Mouse (Mus musculus): ENCODE measurements at regions not wholly inside any gene's neighbourhood (a gene's known extent, or its start where the extent isn't known, plus 50 kb on each side); places are given as distances from the start of the nearest gene placed in this dataset.

DNA sequence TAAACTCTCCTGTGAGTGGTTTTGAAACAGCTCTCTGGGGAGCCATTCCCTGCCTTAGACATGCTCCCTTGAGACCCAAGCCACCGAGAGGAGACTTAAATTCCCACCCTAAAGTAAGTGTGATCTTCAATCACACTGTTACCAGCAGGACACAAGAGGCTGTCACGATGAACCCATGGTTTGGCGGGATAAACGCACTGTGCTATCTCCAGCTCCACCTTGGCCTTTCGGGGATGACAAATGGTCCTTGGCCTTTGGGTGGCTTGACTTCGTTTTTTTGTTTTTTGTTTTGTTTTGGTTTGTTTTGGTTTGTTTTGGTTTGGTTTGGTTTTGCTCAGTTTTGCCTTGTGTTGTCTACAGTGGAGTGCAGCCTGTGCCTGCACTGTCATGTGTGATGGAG lies 144.7 kb downstream of the Tomm20 start:
- 89% methylated on average over 6 of the region's 6 CpGs for WGBS
- Histone ChIP-seq H3K4me3 (replicated peaks; ENCODE audit: low read depth, low read length) (no peak overlapping the region), H3K9me3 (ENCODE audit: control insufficient read depth, low read length) (no peaks in the 10 kb centered on the region), H3K36me3 (ENCODE audit: control insufficient read depth, insufficient read depth, low read length) (no peaks in the 10 kb centered on the region), H3K4me2 (ENCODE audit: low read length) (no peak overlapping the region), H3K27me3 (ENCODE audit: control insufficient read depth, insufficient read depth, low read length) (no peaks in the 10 kb centered on the region), H3K9ac (replicated peaks; ENCODE audit: low read length) (no peak overlapping the region), H3K4me1 (ENCODE audit: control insufficient read depth, insufficient read depth, low read length) (no peaks in the 10 kb centered on the region), H3K27ac (replicated peaks; ENCODE audit: low read depth, low read length) (no peak overlapping the region)
- ATAC-seq (ENCODE audit: low FRiP score, low TSS enrichment): no peak
- no peak for DNase-seq

DNA sequence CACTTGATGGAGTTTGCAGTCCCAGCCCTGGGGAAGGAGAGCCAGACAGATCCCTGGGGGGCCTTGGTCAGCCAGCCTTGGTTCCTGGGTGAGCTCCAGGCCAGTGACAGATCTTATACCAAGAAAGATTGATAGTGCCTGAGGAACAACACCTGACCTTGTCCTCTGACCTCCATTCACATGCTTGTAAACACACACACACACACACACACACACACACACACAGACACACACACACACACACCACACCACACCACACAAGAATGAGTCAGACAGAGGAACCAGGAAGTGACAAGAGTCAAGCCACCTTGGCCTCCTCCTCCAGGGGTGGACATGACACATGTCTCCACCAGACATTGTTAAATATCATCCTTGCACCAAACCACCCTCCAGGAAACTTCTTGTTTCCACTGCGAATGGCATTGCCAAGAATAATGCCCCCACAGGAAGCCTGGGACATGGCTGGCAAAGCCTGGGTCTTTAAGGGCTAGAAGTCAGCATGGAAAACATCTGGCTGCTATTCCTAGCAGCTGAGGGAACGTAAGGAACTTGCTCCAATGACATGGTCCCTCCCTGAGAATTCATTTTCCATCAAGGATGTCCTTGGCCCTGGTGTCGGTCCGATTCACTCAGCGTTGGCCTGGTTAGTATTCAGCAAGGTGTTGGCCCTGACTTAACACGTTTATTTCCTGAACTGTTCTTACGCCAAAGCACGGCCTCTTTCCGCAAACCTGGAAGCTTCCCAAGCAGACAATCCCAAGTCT lies 147.9 kb downstream of the Tomm20 start:
- H3K27me3 ChIP-seq (ENCODE audit: control insufficient read depth, insufficient read depth, low read length): no peaks in the 10 kb centered on the region
- ATAC-seq (ENCODE audit: low FRiP score, low TSS enrichment) (no peak), DNase-seq (no peak)
- no peaks in the 10 kb centered on the region for H3K4me1 ChIP-seq (ENCODE audit: control insufficient read depth, insufficient read depth, low read length)
- H3K9me3 ChIP-seq (ENCODE audit: control insufficient read depth, low read length): no peaks in the 10 kb centered on the region
- H3K4me2 ChIP-seq (ENCODE audit: low read length): no peak overlapping the region
- no peak overlapping the region for H3K9ac ChIP-seq (replicated peaks; ENCODE audit: low read length)
- H3K27ac ChIP-seq (replicated peaks; ENCODE audit: low read depth, low read length): no peak overlapping the region
- 79% methylated on average over 9 of the region's 9 CpGs for WGBS
- no peaks in the 10 kb centered on the region for H3K36me3 ChIP-seq (ENCODE audit: control insufficient read depth, insufficient read depth, low read length)
- no peak overlapping the region for H3K4me3 ChIP-seq (replicated peaks; ENCODE audit: low read depth, low read length)

DNA sequence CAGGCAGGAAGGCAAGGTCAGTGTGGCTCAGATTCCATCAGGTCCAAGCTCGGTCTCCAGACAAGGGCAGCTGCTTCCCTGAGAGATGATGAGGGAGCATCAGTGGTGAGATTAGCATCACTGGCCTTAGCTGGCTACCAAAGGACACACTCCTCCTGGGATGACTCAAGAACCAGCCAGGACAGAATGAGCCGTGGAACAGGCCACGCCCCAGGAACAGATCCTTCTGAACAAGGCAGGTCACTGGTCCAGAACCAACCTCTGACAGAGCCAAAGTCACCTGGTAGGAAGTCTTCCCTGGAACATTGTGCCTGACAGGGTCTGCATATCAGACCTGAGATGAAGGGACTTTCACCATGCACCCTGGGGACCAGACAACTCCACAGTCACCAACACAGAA lies 152.0 kb downstream of the Tomm20 start:
- Histone ChIP-seq H3K4me2 (ENCODE audit: low read length) (no peak overlapping the region), H3K4me1 (ENCODE audit: control insufficient read depth, insufficient read depth, low read length) (no peaks in the 10 kb centered on the region)
- no peak for ATAC-seq (ENCODE audit: low FRiP score, low TSS enrichment)

DNA sequence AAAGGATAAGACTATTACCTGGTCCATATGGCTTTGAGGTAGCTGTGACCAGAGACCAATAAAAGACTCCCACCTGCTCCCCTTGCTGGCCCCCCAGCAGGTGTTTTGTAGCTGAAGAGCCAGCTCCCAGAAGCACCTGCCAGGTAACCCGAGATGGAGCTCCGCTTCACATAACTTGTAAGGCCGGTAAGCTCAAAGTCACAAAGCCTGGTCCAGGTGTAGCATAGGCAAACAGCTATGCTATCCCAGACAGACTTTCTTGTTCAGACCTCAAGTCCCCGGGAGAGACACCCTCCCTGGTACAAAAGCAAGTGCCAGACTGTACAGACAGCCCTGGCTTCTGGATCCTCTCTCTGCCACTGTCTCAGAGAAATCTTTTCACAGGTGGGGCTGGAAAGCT lies 154.6 kb downstream of the Tomm20 start:
- Histone ChIP-seq H3K9ac (replicated peaks; ENCODE audit: low read length) (no peak overlapping the region), H3K4me2 (ENCODE audit: low read length) (no peak overlapping the region), H3K27me3 (ENCODE audit: control insufficient read depth, insufficient read depth, low read length) (no peaks in the 10 kb centered on the region), H3K36me3 (ENCODE audit: control insufficient read depth, insufficient read depth, low read length) (no peaks in the 10 kb centered on the region), H3K9me3 (ENCODE audit: control insufficient read depth, low read length) (peaks cover 2% of the 10 kb centered on the region; the same call in 1 of the 2 replicates), H3K27ac (replicated peaks; ENCODE audit: low read depth, low read length) (no peak overlapping the region), H3K4me3 (replicated peaks; ENCODE audit: low read depth, low read length) (no peak overlapping the region), H3K4me1 (ENCODE audit: control insufficient read depth, insufficient read depth, low read length) (no peaks in the 10 kb centered on the region)
- WGBS: 82% methylated on average over 4 of the region's 4 CpGs
- ATAC-seq (ENCODE audit: low FRiP score, low TSS enrichment) (no peak), DNase-seq (no peak)

More for the DNA sequence above, 152.0 kb downstream of the Tomm20 start:
- Histone ChIP-seq H3K4me3 (replicated peaks; ENCODE audit: low read depth, low read length) (no peak overlapping the region), H3K36me3 (ENCODE audit: control insufficient read depth, insufficient read depth, low read length) (no peaks in the 10 kb centered on the region), H3K9me3 (ENCODE audit: control insufficient read depth, low read length) (no peaks in the 10 kb centered on the region), H3K27me3 (ENCODE audit: control insufficient read depth, insufficient read depth, low read length) (no peaks in the 10 kb centered on the region), H3K9ac (replicated peaks; ENCODE audit: low read length) (no peak overlapping the region), H3K27ac (replicated peaks; ENCODE audit: low read depth, low read length) (no peak overlapping the region)
- WGBS: 89% methylated on average over 3 of the region's 3 CpGs
- DNase-seq: no peak

DNA sequence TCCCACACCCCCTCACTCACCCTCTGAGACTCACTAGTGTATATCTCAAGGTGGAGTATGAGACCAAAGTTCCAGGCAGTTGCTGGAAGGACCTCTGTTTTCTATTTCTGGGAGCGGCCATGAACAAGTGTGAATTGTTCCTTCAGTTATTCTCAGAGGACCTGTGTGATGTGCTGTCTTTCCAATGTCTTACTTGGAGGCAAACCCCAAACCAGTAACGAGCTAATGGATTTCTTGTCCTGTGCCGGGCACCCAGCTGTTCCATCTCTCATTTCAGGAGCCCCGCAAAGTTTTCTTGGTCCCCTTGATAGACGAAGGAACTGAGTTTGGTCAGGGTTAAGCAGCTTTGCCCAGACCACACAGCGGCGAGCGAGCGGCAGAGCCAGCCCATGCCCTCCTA lies 155.4 kb downstream of the Tomm20 start:
- DNase-seq (no peak), ATAC-seq (ENCODE audit: low FRiP score, low TSS enrichment) (no peak)
- 89% methylated on average over 9 of the region's 9 CpGs for WGBS
- Histone ChIP-seq H3K27ac (replicated peaks; ENCODE audit: low read depth, low read length) (no peak overlapping the region), H3K4me1 (ENCODE audit: control insufficient read depth, insufficient read depth, low read length) (no peaks in the 10 kb centered on the region), H3K4me3 (replicated peaks; ENCODE audit: low read depth, low read length) (no peak overlapping the region), H3K4me2 (ENCODE audit: low read length) (no peak overlapping the region), H3K9me3 (ENCODE audit: control insufficient read depth, low read length) (peaks cover 4% of the 10 kb centered on the region; the same call in 1 of the 2 replicates), H3K36me3 (ENCODE audit: control insufficient read depth, insufficient read depth, low read length) (no peaks in the 10 kb centered on the region), H3K27me3 (ENCODE audit: control insufficient read depth, insufficient read depth, low read length) (no peaks in the 10 kb centered on the region), H3K9ac (replicated peaks; ENCODE audit: low read length) (no peak overlapping the region)

DNA sequence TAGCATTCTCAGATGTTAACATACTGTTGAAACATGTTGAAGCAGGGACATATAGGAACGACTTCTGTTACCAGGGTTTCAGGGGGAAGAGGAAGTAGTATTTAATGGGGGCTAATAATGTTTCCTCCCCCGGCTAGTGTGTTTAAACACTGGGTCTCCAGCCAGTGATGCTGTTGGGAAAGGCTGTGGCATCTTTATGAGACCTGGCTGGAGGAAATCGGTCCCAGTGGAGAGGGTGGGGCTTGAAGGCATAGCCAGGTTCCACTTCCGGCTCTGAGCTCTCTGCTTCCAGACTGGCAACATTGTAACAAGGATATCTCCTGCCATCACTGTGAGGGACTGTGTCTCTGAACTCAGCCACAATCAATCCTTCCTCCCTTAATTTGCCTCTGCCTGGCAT lies 156.6 kb downstream of the Tomm20 start:
- DNase-seq (no peak), ATAC-seq (ENCODE audit: low FRiP score, low TSS enrichment) (no peak)
- H3K9me3 ChIP-seq (ENCODE audit: control insufficient read depth, low read length): peaks cover 4% of the 10 kb centered on the region; the same call in 1 of the 2 replicates
- no peak overlapping the region for H3K9ac ChIP-seq (replicated peaks; ENCODE audit: low read length)
- WGBS: 79% methylated on average over 4 of the region's 4 CpGs
- H3K4me1 ChIP-seq (ENCODE audit: control insufficient read depth, insufficient read depth, low read length): no peaks in the 10 kb centered on the region
- no peak overlapping the region for H3K4me3 ChIP-seq (replicated peaks; ENCODE audit: low read depth, low read length)
- H3K27ac ChIP-seq (replicated peaks; ENCODE audit: low read depth, low read length): no peak overlapping the region
- no peak overlapping the region for H3K4me2 ChIP-seq (ENCODE audit: low read length)
- no peaks in the 10 kb centered on the region for H3K36me3 ChIP-seq (ENCODE audit: control insufficient read depth, insufficient read depth, low read length)
- no peaks in the 10 kb centered on the region for H3K27me3 ChIP-seq (ENCODE audit: control insufficient read depth, insufficient read depth, low read length)

DNA sequence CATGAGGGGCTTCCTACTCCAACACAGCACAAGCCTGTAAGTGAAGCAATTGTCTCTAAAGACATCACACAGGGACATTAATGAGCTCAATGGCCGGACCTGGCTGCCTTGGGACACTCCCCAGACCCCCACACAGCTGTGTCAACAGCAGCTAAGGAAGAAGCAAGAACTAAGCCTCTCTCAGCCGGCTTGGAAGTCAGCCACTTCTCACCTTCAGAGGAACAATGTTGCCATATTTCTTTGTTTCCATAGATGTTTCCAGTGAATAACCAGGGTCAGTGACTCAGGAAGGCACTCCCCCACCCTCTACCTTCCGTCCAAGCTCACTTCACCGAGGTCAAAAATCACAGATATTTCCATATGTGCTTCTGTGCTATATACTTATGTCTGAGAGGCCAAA lies 157.0 kb downstream of the Tomm20 start:
- Histone ChIP-seq H3K4me2 (ENCODE audit: low read length) (no peak overlapping the region), H3K9me3 (ENCODE audit: control insufficient read depth, low read length) (peaks cover 4% of the 10 kb centered on the region; the same call in 1 of the 2 replicates), H3K27ac (replicated peaks; ENCODE audit: low read depth, low read length) (no peak overlapping the region), H3K36me3 (ENCODE audit: control insufficient read depth, insufficient read depth, low read length) (no peaks in the 10 kb centered on the region), H3K4me1 (ENCODE audit: control insufficient read depth, insufficient read depth, low read length) (no peaks in the 10 kb centered on the region), H3K9ac (replicated peaks; ENCODE audit: low read length) (no peak overlapping the region), H3K4me3 (replicated peaks; ENCODE audit: low read depth, low read length) (no peak overlapping the region), H3K27me3 (ENCODE audit: control insufficient read depth, insufficient read depth, low read length) (no peaks in the 10 kb centered on the region)
- DNase-seq (no peak), ATAC-seq (ENCODE audit: low FRiP score, low TSS enrichment) (no peak)
- WGBS: 62% methylated on average over 4 of the region's 4 CpGs

DNA sequence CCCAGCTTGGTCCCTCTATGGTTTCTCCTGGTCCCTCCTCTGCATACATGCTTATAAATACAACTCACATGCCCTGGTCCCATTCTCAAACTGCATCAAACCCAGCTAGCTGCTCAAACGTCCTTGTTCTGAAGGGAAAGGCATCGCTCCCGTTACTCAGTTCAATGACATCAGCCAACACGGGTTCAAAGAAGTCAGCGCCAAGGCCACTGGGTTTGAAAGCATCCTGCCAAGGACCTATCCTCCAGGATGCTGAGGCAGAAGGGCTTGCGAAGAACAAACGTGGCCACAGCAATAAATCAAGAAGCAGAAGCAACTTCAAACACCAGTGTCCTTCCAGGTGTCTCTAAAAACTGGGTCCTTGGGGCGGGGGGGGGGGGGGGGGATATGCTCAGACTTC lies 158.2 kb downstream of the Tomm20 start:
- no peak for ATAC-seq (ENCODE audit: low FRiP score, low TSS enrichment)
- 86% methylated on average over 8 of the region's 8 CpGs for WGBS

DNA sequence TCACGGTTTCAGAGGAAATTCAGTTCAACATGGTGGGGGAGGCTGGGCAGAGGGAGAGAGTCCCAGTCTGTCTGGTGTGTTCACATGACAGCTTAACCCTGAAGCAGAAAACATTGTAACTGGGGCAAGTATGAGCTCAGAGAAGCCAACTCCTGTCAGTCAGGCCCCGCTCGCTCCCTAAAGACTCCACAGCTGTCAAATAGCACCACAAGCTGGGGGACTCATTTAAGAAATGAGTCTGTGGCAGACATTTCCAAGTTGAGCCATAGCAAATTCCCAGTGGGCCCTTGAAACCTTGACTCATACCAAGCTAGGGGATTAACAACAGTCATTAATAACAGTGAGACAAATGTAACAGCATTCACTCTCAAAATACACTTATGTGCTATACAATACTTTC lies 160.4 kb downstream of the Tomm20 start:
- H3K27me3 ChIP-seq (ENCODE audit: control insufficient read depth, insufficient read depth, low read length): no peaks in the 10 kb centered on the region

More for the DNA sequence above, 158.2 kb downstream of the Tomm20 start:
- H3K9me3 ChIP-seq (ENCODE audit: control insufficient read depth, low read length): peaks cover 4% of the 10 kb centered on the region; the same call in 1 of the 2 replicates
- no peak for DNase-seq
- no peak overlapping the region for H3K4me3 ChIP-seq (replicated peaks; ENCODE audit: low read depth, low read length)
- no peaks in the 10 kb centered on the region for H3K4me1 ChIP-seq (ENCODE audit: control insufficient read depth, insufficient read depth, low read length)
- no peaks in the 10 kb centered on the region for H3K27me3 ChIP-seq (ENCODE audit: control insufficient read depth, insufficient read depth, low read length)
- no peak overlapping the region for H3K4me2 ChIP-seq (ENCODE audit: low read length)
- H3K36me3 ChIP-seq (ENCODE audit: control insufficient read depth, insufficient read depth, low read length): no peaks in the 10 kb centered on the region
- no peak overlapping the region for H3K9ac ChIP-seq (replicated peaks; ENCODE audit: low read length)
- no peak overlapping the region for H3K27ac ChIP-seq (replicated peaks; ENCODE audit: low read depth, low read length)

More for the DNA sequence above, 160.4 kb downstream of the Tomm20 start:
- ATAC-seq (ENCODE audit: low FRiP score, low TSS enrichment) (no peak), DNase-seq (no peak)
- peaks cover 4% of the 10 kb centered on the region; the same call in 1 of the 2 replicates for H3K9me3 ChIP-seq (ENCODE audit: control insufficient read depth, low read length)
- 87% methylated on average over 3 of the region's 3 CpGs for WGBS
- H3K36me3 ChIP-seq (ENCODE audit: control insufficient read depth, insufficient read depth, low read length): no peaks in the 10 kb centered on the region
- H3K4me2 ChIP-seq (ENCODE audit: low read length): no peak overlapping the region
- H3K9ac ChIP-seq (replicated peaks; ENCODE audit: low read length): no peak overlapping the region
- no peaks in the 10 kb centered on the region for H3K4me1 ChIP-seq (ENCODE audit: control insufficient read depth, insufficient read depth, low read length)
- no peak overlapping the region for H3K27ac ChIP-seq (replicated peaks; ENCODE audit: low read depth, low read length)
- no peak overlapping the region for H3K4me3 ChIP-seq (replicated peaks; ENCODE audit: low read depth, low read length)

All from midbrain, embryonic 14.5 days (tissue).